Mouse (Mus musculus): ENCODE results near the gene Pnkd. TPM values are rescaled to one million over a fixed set of nuclear protein-coding genes. Genes with fewer than 3 reads are reported as not detected.
A peak's percentile ranks its signal among the peaks of the same experiment; 100 is the strongest.

Gene Pnkd
- polyA plus RNA-seq, 1 experiment from 2014 or later: 46.7 TPM

- Histone ChIP-seq H3K9ac (replicated peaks) (no peak overlapping the region), H3K27me3 (ENCODE audit: insufficient read depth, low read length) (no peaks in the 10 kb centered on the region), H3K9me3 (ENCODE audit: low read length) (no peaks in the 10 kb centered on the region), H3K4me2 (ENCODE audit: low read depth, low read length) (no peak overlapping the region), H3K4me3 (ENCODE audit: low read depth, low read length) (no peak overlapping the region), H3K27ac (ENCODE audit: low read depth) (no peak overlapping the region), H3K4me1 (ENCODE audit: insufficient read depth) (peaks cover 38% of the 10 kb centered on the region), H3K36me3 (replicated peaks; ENCODE audit: insufficient read depth, low read length) (peaks cover 29% of the 10 kb centered on the region)
- WGBS (ENCODE audit: insufficient replicate concordance): 88% methylated on average over 11 of the region's 11 CpGs
- DNase-seq (no peak), ATAC-seq (no peak)
- no peak for TF ChIP-seq CTCF (IDR thresholded peaks at IDR 0.05; ENCODE audit: low read depth)
- TF ChIP-seq EP300 (IDR thresholded peaks at IDR 0.05; ENCODE audit: low read depth): no peak
These were observed 7.7 kb downstream of the Pnkd start for GRCm38 (mm10) chr1:74292331-74293020.

GRCm38 (mm10) chr1:74293306-74293960 is 8.7 kb downstream of the Pnkd start:
- Histone ChIP-seq H3K9me3 (ENCODE audit: low read length) (no peaks in the 10 kb centered on the region), H3K36me3 (replicated peaks; ENCODE audit: insufficient read depth, low read length) (peaks cover 24% of the 10 kb centered on the region), H3K27me3 (ENCODE audit: insufficient read depth, low read length) (no peaks in the 10 kb centered on the region), H3K4me3 (ENCODE audit: low read depth, low read length) (no peak overlapping the region), H3K27ac (ENCODE audit: low read depth) (0 out of 2 replicates have a peak overlapping the region, but pooled peaks have one; percentile 18), H3K9ac (replicated peaks) (no peak overlapping the region), H3K4me2 (ENCODE audit: low read depth, low read length) (no peak overlapping the region), H3K4me1 (ENCODE audit: insufficient read depth) (peaks cover 37% of the 10 kb centered on the region)
- TF ChIP-seq EP300 (IDR thresholded peaks at IDR 0.05; ENCODE audit: low read depth) (no peak), CTCF (IDR thresholded peaks at IDR 0.05; ENCODE audit: low read depth) (no peak)
- ATAC-seq (no peak), DNase-seq (no peak)
- WGBS (ENCODE audit: insufficient replicate concordance): 82% methylated on average over 8 of the region's 8 CpGs

- TF ChIP-seq CTCF (IDR thresholded peaks at IDR 0.05; ENCODE audit: low read depth) (no peak), EP300 (IDR thresholded peaks at IDR 0.05; ENCODE audit: low read depth) (no peak)
These were observed 9.4 kb downstream of the Pnkd start for GRCm38 (mm10) chr1:74294090-74294643.

GRCm38 (mm10) chr1:74294733-74295455 is 10.2 kb downstream of the Pnkd start:
- peaks cover 41% of the 10 kb centered on the region for H3K4me1 ChIP-seq (ENCODE audit: insufficient read depth)
- TF ChIP-seq EP300 (IDR thresholded peaks at IDR 0.05; ENCODE audit: low read depth) (no peak), CTCF (IDR thresholded peaks at IDR 0.05; ENCODE audit: low read depth) (0 out of 2 replicates have a peak, but pooled peaks have one; percentile 2)
- H3K36me3 ChIP-seq (replicated peaks; ENCODE audit: insufficient read depth, low read length): peaks cover 24% of the 10 kb centered on the region
- peak overlapping the region; percentile 72 for H3K9ac ChIP-seq (replicated peaks)
- ATAC-seq (no peak; the same call in 1 of the 2 replicates), DNase-seq (no peak)
- H3K9me3 ChIP-seq (ENCODE audit: low read length): no peaks in the 10 kb centered on the region
- H3K27ac ChIP-seq (ENCODE audit: low read depth): peak overlapping the region; percentile 96
- 0 out of 2 replicates have a peak overlapping the region, but pooled peaks have one; percentile 40 for H3K4me3 ChIP-seq (ENCODE audit: low read depth, low read length)
- H3K4me2 ChIP-seq (ENCODE audit: low read depth, low read length): peak overlapping the region; percentile 74
- H3K27me3 ChIP-seq (ENCODE audit: insufficient read depth, low read length): no peaks in the 10 kb centered on the region
- WGBS (ENCODE audit: insufficient replicate concordance): 65% methylated on average over 6 of the region's 6 CpGs

More at GRCm38 (mm10) chr1:74294090-74294643, 9.4 kb downstream of the Pnkd start:
- Histone ChIP-seq H3K36me3 (replicated peaks; ENCODE audit: insufficient read depth, low read length) (peaks cover 24% of the 10 kb centered on the region), H3K4me1 (ENCODE audit: insufficient read depth) (peaks cover 34% of the 10 kb centered on the region), H3K27me3 (ENCODE audit: insufficient read depth, low read length) (no peaks in the 10 kb centered on the region), H3K4me3 (ENCODE audit: low read depth, low read length) (no peak overlapping the region), H3K9ac (replicated peaks) (no peak overlapping the region), H3K9me3 (ENCODE audit: low read length) (no peaks in the 10 kb centered on the region), H3K27ac (ENCODE audit: low read depth) (no peak overlapping the region; the same call in 1 of the 2 replicates), H3K4me2 (ENCODE audit: low read depth, low read length) (no peak overlapping the region)
- WGBS (ENCODE audit: insufficient replicate concordance): 85% methylated on average over 3 of the region's 3 CpGs
- no peak for DNase-seq
- ATAC-seq: no peak

GRCm38 (mm10) chr1:74295456-74296171 is 10.9 kb downstream of the Pnkd start:
- Histone ChIP-seq H3K4me1 (ENCODE audit: insufficient read depth) (peaks cover 41% of the 10 kb centered on the region), H3K9me3 (ENCODE audit: low read length) (no peaks in the 10 kb centered on the region), H3K27me3 (ENCODE audit: insufficient read depth, low read length) (no peaks in the 10 kb centered on the region), H3K27ac (ENCODE audit: low read depth) (peak overlapping the region; percentile 96), H3K9ac (replicated peaks) (peak overlapping the region; percentile 72), H3K36me3 (replicated peaks; ENCODE audit: insufficient read depth, low read length) (peaks cover 24% of the 10 kb centered on the region), H3K4me3 (ENCODE audit: low read depth, low read length) (peak overlapping the region; percentile 40), H3K4me2 (ENCODE audit: low read depth, low read length) (peak overlapping the region; percentile 74)
- ATAC-seq (peak; percentile 95), DNase-seq (peak; percentile 70)
- TF ChIP-seq CTCF (IDR thresholded peaks at IDR 0.05; ENCODE audit: low read depth) (no peak), EP300 (IDR thresholded peaks at IDR 0.05; ENCODE audit: low read depth) (peak; percentile 56; the same call in 1 of the 2 replicates)
- WGBS (ENCODE audit: insufficient replicate concordance): 29% methylated on average over 9 of the region's 9 CpGs
